Mouse (Mus musculus) layer of hippocampus, postnatal 14 days (tissue): ENCODE results near the gene Ccdc160. TPM values are rescaled to one million over a fixed set of nuclear protein-coding genes. Genes with fewer than 3 reads are reported as not detected.
A peak's percentile ranks its signal among the peaks of the same experiment; 100 is the strongest.

Source experiments
- DNase-seq, 2 experiments: peaks; one replicate each; pipeline ENCODE4 v3.0.0; 2021 to 2022; ENCODE audit warnings: low spot score in 2 of 2, mixed read lengths in 1 of 2
- long read RNA-seq, 2 experiments: library from polyadenylated mRNA; stranded (forward); transcript quantifications; one replicate each; pipeline ENCODE4 v2.0.0; 2021
- total RNA-seq, 2 experiments: library from RNA; stranded (reverse); gene quantifications; 2 replicates each; pipeline ENCODE4 v1.2.3; 2021

The Ccdc160 gene
- 1 to 10 TPM; 2.7 to 3.5 TPM for total RNA-seq
- long read RNA-seq, experiment 1, partial matches to known transcripts: 0 of 4 reads
- long read RNA-seq, experiment 1, other reads (novel, unspliced or antisense): 0 of 4 reads
- long read RNA-seq, experiment 2, partial matches to known transcripts: 0 of 2 reads
- long read RNA-seq, experiment 2, other reads (novel, unspliced or antisense): 0 of 2 reads

DNA sequence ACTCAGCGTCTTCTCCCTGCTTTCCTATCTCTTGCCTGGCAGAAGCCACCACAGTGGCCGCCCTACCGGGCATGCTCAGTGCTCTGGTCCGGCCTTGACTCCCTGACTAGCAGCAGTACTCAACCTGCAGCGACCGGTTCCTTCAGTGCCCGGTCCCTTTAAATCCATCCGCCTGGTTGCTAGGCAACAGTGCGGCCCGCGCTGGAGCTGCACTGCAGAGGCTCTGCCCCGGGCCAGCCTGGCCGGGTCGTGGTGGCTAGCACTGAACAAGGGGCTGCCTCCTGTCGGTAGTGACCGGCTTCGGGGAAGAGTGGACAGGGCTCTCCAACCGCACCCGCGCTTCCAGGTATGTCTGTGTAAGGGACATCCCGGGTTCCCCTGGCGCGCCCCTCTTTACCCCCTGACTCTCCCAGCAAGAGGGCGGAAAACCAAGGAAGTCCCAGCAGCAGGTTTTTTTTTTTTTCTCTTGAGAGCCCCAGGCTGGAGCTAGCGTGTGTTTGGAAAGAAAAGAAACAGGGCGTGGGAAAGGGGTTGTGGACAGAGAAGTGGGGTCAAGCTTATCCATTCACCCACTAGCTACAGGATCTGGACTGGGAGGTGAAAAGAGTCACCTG lies at the start of gene Ccdc160:
Ccdc160 (plus strand) TSS at position 221 of the 614 bp plus-strand sequence.
- peak; percentile 45 to 50 for DNase-seq

DNA sequence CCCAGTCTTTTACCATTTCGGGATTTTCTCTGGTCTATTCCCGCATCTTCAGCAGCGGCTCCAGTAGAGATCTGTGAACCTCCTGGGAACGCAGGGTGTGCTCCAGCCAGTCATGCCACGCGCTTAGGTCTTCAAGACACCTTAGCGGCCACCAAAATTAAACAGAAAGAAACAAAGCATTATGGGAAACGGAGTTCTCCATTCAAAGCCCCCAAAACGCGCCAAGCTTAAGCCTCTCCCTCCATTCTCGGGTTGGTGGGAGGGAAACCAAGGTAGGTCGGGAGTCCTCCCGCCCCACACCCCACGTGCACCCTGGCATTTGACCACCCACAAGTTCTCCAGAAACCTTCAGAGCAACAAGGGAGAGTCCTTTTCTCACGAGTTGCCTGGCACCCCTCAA lies 47.2 kb upstream of the Ccdc160 start:
- no peak for DNase-seq

DNA sequence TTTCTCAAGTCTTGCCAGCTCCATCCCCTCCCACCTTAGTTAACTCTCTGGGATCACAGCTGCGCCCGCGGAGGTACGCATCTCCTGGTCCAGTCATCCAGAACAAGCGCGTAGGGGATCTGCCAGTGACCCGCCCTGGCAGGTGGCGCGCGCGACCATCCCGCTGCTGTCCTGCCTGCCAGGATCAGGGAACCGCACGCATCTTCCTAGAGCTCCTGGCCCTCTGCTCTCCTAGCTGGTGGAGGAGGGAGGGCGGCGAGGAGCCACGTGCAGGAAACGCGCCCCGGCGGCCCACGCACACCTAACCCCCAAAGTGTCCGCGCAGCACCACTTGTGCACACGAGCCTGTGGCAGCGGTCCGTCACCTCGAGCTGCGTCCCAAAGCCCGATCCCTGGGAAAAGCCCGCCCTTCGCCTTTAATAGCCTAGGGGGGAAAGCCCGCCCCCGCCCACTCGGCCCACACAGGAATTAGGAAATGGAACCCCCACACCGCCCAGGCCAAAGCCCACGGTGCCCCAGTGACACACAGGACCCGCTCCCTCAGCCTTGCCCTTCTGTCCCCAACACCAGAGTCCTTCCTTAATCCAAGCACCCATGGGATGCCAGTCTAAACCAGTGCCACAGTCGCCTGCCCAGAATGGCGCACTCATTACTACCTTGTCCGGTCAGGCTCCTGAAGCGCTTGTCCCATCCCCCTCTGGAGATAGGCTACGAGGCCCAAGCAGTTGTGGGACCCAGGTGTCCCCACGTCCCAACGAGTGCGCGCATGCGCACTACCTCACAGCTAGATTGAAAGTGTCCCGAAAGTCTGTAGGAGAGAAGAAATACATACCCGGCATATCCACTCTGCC lies 46.6 kb upstream of the Ccdc160 start:
- DNase-seq: no peak

GRCm38 (mm10) chrX:52745462-52745861 lies 45.5 kb upstream of the Ccdc160 start:
- no peak for DNase-seq

DNA sequence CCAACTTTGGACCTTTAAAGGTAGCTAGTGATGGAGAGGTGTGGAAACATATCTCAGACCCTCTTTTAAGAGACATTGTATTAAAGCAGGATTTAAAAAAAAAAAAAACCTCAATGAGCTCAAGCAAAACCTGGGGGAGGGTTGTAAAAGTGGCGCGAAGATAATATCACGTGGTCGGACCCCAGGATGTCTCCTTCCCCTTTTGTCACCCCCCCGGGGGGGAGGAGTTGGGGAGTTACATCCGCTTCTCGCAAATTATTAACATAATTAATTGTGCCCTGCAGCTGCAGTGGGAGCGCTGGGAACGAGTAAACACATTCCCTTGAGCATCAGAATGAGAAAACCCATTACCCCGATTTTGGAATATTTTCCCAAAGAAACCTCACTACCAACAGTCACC lies 45.1 kb upstream of the Ccdc160 start:
- DNase-seq: no peak

- no peak for DNase-seq
These were observed 44.2 kb upstream of the Ccdc160 start for GRCm38 (mm10) chrX:52746849-52747248.

DNA sequence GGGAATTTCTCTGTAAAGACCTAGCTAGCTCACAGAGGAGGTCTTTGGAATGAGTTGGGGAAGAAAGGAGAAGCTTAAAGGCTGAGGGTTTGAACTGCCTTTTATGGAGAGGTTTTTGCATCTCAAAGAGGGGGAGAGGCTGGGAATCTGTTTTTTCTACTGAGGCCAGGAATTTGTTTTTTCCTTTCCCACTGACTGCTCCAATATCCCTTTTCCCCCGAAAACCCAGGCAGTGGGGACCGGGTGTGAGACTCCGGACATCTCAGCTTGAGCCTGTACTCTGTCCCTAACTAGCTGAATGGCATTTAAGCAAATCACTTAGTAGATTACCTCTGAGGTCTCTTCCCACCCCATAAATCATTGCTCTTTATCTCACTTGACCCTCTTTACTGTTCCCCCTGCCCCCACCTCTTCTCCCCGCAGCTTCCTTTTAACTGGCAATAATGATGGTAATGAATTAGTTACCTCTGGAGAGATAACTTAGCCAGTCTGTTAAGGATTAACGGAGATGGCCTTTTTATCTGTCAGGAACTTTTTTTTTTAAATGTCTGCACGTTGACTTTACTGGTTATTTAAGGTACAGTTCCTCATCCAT lies 37.4 kb upstream of the Ccdc160 start:
- no peak for DNase-seq

- DNase-seq: no peak
These were observed 33.8 kb upstream of the Ccdc160 start for GRCm38 (mm10) chrX:52757164-52757563.

- DNase-seq: no peak
These were observed 31.8 kb upstream of the Ccdc160 start for GRCm38 (mm10) chrX:52759232-52759631.

DNA sequence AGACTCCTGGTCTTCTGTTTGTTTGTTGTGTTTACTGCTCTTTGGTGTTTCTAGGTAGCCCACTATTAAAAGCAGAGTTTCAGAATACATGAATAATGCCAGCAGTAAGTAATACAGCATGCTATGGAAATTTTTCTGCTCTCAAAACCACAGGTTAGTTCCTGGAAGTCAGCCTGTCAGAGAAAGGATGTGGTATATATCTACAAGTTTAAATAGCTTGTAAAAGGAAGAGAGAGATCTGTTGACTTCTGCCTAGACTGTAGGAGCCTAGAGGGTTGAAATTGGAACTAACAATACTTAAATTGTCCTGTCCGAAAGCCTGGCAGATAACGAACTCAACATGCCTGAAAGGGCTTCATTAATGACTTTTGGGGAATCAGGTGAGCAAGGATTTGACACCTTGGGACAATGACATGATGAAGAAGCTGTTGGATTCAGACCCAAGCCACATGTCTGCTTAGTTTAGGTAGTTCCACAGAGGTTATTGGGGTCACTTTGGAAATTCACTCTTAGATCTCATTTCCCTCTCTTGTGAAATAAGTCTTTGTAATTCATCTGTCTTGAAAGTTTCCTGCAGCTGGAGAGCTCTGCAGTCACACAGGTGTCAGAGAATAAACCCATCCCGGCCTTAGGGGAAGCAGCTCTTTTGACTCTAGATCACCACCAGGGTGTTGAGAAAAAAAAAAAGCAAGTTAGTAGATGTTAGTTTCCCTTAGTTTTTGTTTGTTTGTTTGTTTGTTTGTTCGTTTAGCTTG lies 30.6 kb upstream of the Ccdc160 start:
- no peak for DNase-seq

DNA sequence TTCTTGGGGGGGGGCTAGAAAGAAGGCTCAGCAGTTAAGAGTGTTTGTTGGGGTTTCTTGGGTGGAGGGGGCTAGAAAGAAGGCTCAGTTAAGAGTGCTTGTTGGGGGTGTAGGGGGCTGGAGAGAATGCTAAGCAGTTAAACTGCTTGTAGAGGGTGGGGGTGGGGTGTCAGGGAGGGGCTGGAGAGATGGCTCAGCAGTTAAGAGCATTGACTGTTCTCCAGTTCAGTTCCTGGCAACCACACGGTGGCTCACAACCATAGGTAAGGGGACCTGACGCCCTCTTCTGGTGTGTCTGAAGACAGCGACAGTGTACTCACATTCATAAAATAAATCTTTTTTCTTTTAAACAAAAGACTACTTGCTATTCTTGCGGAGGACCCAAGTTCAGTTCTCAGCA lies 28.8 kb upstream of the Ccdc160 start:
- no peak for DNase-seq

DNA sequence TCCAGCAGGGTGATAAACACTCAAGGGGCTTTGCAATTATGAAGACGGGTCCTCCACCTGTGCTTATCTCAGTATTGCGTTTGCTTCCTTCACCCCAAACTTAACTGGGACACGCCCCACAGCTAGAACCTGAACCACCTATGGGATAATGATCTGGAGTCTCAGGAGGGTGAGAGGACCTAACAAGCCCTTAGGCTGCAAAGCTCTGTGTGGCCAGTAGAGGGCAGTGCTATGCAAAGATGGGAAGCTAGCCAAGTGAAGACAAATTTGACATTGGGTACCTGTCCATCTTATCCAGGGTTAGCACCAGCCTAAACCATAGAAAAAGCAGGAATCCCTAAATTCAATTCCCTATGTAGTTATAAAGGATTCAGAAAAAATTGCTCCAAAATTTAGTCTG lies 15.0 kb upstream of the Ccdc160 start:
- no peak for DNase-seq

DNA sequence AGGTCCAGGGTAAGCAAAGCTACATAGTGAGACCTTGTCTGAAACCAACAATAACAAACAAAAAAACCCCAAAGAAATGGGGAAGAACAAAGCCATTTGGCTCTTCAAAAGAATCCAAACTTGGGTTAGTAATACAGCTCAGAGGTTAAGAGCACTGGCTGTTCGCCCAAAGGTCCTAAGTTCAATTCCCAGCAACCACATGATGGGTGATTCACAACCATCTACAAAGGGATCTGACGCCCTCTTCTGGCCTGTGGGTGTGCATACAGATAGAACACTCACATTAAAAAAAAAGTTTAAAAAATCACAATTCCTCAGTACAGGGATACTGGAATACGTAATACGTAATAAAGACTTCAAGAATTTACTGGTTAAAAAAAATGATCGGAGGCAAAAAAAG lies 13.3 kb upstream of the Ccdc160 start:
- no peak for DNase-seq

GRCm38 (mm10) chrX:52783898-52784297 lies 7.1 kb upstream of the Ccdc160 start:
- DNase-seq: no peak

GRCm38 (mm10) chrX:52791944-52792719 lies 1.1 kb downstream of the Ccdc160 start:
- DNase-seq: no peak

DNA sequence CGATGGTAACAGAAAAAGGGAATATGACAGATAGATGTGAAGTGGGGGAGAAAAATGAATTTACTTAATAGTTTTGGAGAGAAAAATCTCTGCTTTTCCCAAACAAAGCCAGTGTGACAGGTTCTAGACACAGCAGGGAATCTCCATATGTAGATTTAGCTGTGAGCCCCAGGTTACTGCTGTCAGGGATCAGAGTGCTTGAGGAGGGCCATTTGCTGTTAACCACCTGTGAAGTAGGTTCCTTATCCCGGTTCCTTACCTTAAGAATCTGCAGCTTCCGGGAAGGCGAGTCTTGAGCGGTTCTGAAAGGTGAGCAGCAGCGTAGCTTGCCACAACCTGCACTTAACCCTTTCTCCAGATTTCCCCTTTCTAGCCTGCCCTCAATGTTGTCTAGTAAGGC lies 1.9 kb downstream of the Ccdc160 start:
- no peak for DNase-seq

DNA sequence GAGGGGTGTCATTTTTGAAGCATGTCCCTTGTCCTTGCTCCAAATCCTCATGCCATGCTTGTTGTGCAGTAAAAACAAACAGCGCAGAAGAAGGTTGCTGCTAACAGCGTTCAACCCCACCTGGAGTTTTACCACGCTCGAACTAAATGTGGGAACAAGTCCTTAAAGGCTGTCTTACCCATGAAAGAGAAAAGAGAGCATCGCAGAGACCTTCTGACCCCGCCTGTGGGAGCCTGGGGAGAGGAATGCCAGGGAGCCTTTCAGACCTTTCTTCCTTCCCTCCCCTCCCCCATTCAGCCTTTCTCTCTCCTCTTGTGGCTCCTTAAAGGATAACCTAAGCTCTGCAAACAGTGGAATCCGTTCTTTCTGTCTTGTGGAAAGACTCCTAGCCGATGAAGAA lies 4.8 kb downstream of the Ccdc160 start:
- no peak for DNase-seq

DNA sequence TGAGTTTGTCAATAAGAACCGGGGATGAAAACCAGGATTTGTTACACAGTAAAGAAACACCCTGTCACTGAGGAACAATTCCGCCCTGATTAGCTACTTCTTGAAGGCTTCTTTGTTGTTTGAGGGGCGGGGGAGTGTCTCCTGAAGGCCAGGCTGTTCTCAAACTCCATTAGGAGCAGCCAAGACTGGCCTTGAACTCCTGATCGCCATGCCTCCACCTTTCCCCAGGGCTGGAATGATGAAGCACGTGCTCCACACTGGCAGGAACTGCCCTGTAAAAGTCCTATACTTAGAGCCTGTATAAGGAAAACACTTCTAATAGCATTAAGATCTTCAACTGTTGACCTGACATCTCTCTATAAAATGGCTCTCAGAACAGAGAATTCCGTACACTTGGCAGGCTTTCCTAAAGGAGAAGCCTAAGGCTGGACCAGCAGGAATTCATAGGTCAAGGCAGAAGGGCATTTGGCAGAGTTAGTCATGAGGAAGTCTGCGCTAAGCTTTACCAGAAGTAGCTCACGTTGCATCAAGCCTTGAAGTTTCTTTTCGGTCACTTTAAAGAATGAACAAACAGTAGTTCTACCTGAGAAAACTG lies 6.1 kb downstream of the Ccdc160 start:
- no peak for DNase-seq

- DNase-seq: no peak
These were observed 7.3 kb downstream of the Ccdc160 start for GRCm38 (mm10) chrX:52798255-52798654.

DNA sequence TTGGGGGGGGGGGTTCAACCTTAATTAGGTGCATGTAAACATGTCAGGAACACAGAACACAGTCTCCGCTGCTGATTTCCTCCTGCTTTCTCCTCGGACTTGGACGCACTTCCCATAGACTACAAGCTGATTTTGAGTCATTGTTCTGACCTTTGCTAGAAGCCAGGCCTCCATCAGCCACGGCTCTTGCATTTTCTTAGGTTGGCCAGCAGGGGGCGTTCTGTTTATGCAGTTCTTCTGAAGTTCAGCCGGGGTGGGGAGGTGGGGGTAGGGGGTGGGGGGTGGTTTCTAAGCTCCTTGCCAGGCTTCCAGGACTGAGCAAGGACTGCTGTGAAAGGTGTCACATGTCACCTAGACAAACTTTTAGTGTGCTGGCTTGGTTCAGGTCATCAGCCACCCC lies 8.6 kb downstream of the Ccdc160 start:
- no peak for DNase-seq
